In genomic region chr16:34745065-34745585, GRCm38 (mm10) we compare ENCODE assay signal across 8 mouse cellular contexts. TPM values are rescaled to one million over a fixed set of nuclear protein-coding genes. Genes with fewer than 3 reads are reported as not detected.
A peak's percentile ranks its signal among the peaks of the same experiment; 100 is the strongest.
DNase-seq lines count a peak whose midpoint lies in the region; ATAC-seq and TF ChIP-seq lines count a peak whose summit lies in the region.

Mylk (plus strand) TSS chr16:34745210.

- peak; percentile 86 for ATAC-seq in frontal cortex, adult (ENCODE audit: low TSS enrichment)

- peak within 1 kb of the TSS; percentile 45 for H3K4me3 ChIP-seq in layer of hippocampus, adult 2 months
- H3K4me3 ChIP-seq in olfactory bulb, adult 2 months (ENCODE audit: insufficient read depth, low read depth, low read length), result peak within 1 kb of the TSS; percentile 51

- intact Hi-C loops in heart, postnatal 36 days (cut with DNase I), result no loop called here

- TF ChIP-seq POLR2A in olfactory bulb, adult 2 months (IDR thresholded peaks at IDR 0.05; ENCODE audit: insufficient read depth, low read depth, low read length), result 0 out of 2 replicates have a peak, but pooled peaks have one; percentile 25

- DNase-seq in Muller cell, postnatal 12 days (ENCODE audit: inconsistent ontology term), result peak; percentile 95
- peak; percentile 18 for DNase-seq in cerebellum, adult 9-10 months
- peak; percentile 80 for DNase-seq in heart, postnatal 36 days
- DNase-seq in layer of hippocampus, adult 2 months (ENCODE audit: low spot score in 2 of 2), result peak; percentile 42 to 48
- DNase-seq in lung, adult 18-20 months, result peak; percentile 91 to 94
- DNase-seq in thymus, postnatal 25 days, result peak; percentile 2

- peaks cover 9% of the 10 kb centered on the region; the same call in 1 of the 2 replicates for H3K4me1 ChIP-seq in olfactory bulb, adult 2 months (ENCODE audit: control insufficient read depth, insufficient read depth, low read length)

- no peak within 1 kb of the TSS for H3K27ac ChIP-seq in layer of hippocampus, adult 2 months
- no peak within 1 kb of the TSS for H3K27ac ChIP-seq in olfactory bulb, adult 2 months (ENCODE audit: insufficient read depth, low read depth, low read length)

- TF ChIP-seq CTCF in layer of hippocampus, adult 2 months (conservative IDR thresholded peaks at IDR 0.05), result no peak
- TF ChIP-seq CTCF in olfactory bulb, adult 2 months (IDR thresholded peaks at IDR 0.05; ENCODE audit: insufficient read depth, low read depth, low read length), result no peak

- WGBS in olfactory bulb, adult 2 months, result 2% methylated on average over 47 of the region's 48 CpGs

RNA-seq across cellular contexts. Expression of gene Mylk, which starts in this region (rescaled TPM):
- total RNA-seq in heart, postnatal 36 days (2021), result 10 to 100 TPM; 25.6 to 32.4 TPM
- 10 to 100 TPM; 13.1 to 14.2 TPM for total RNA-seq in layer of hippocampus, adult 2 months (2021)
- not detected in 2 replicates for polyA plus RNA-seq in olfactory bulb, adult 2 months (2012; ENCODE audit: insufficient read depth, insufficient read length, low replicate concordance, missing spikeins)

Comparison
In these comparisons a context has a peak if more than half of its experiments do, and no peak if none do; other contexts are left out.
1. DNase-seq: peak in every context shown above with its lines; median percentile 95 in Muller cell, postnatal 12 days; 92 in lung, adult 18-20 months; 80 in heart, postnatal 36 days; 45 in layer of hippocampus, adult 2 months; 18 in cerebellum, adult 9-10 months; 2 in thymus, postnatal 25 days.